Mouse (Mus musculus) myocyte (in vitro differentiated cells): Measurements from ENCODE around the gene Ttc28. TPM values are rescaled to one million over a fixed set of nuclear protein-coding genes. Genes with fewer than 3 reads are reported as not detected.

Source experiments
- H3K27me3 ChIP-seq: one replicate; pipeline ENCODE4 v1.6.1; 2011; ENCODE audit not compliant: control insufficient read depth, insufficient read depth, insufficient read length
- H3K36me3 ChIP-seq: one replicate; pipeline ENCODE4 v1.6.1; 2011; ENCODE audit not compliant: control insufficient read depth, insufficient read depth
- H3K4me2 ChIP-seq: one replicate; pipeline ENCODE4 v1.6.1; 2011; ENCODE audit warnings: low read depth, control low read depth
- H3K4me3 ChIP-seq: one replicate; pipeline ENCODE4 v1.5.1; 2011; ENCODE audit warnings: mild to moderate bottlenecking, control low read depth, moderate library complexity
- H3K79me2 ChIP-seq: one replicate; pipeline ENCODE4 v1.6.1; 2011; ENCODE audit not compliant: control insufficient read depth, insufficient read depth
- H3ac ChIP-seq: one replicate; pipeline ENCODE4 v1.6.1; 2011; ENCODE audit not compliant: control insufficient read depth, insufficient read length
- CEBPB ChIP-seq: IDR thresholded peaks from 2 replicates; pipeline ENCODE4 v1.6.1; 2011; ENCODE audit warnings: mild to moderate bottlenecking, moderate library complexity; ENCODE audit not compliant: poor library complexity, insufficient read depth, severe bottlenecking
- E2F4 ChIP-seq: IDR thresholded peaks from one replicate; pipeline ENCODE4 v1.6.1; 2011; ENCODE audit warnings: mild to moderate bottlenecking, control low read depth, moderate library complexity; ENCODE audit not compliant: insufficient read depth
- MAX ChIP-seq: IDR thresholded peaks from one replicate; pipeline ENCODE4 v1.6.1; 2011; ENCODE audit warnings: low read depth, mild to moderate bottlenecking, control low read depth
- MYOD1 ChIP-seq, 3 experiments: IDR thresholded peaks; one replicate each; pipeline ENCODE4 v1.6.1; 2011; ENCODE audit warnings: control low read depth in 2 of 3, low read depth in 2 of 3, mild to moderate bottlenecking in 2 of 3, moderate library complexity in 1 of 3; ENCODE audit not compliant: insufficient read length in 2 of 3, control insufficient read depth in 1 of 3
- MYOG ChIP-seq, 3 experiments: IDR thresholded peaks; one replicate each; pipeline ENCODE4 v1.6.1; 2011; ENCODE audit warnings: control low read depth in 2 of 3, low read depth in 2 of 3, mild to moderate bottlenecking in 2 of 3; ENCODE audit not compliant: insufficient read length in 2 of 3, control insufficient read depth in 1 of 3, insufficient read depth in 1 of 3
- POLR2A ChIP-seq: IDR thresholded peaks from one replicate; pipeline ENCODE4 v1.6.1; 2011; ENCODE audit warnings: low read depth, mild to moderate bottlenecking, control low read depth, moderate library complexity; ENCODE audit not compliant: insufficient read length
- POLR2AphosphoS2 ChIP-seq: IDR thresholded peaks from one replicate; pipeline ENCODE4 v1.6.1; 2011; ENCODE audit warnings: low read depth, control low read depth; ENCODE audit not compliant: insufficient read length
- REST ChIP-seq: IDR thresholded peaks from one replicate; pipeline ENCODE4 v1.6.1; 2011; ENCODE audit warnings: mild to moderate bottlenecking, control low read depth, moderate library complexity; ENCODE audit not compliant: insufficient read depth, insufficient read length
- SRF ChIP-seq: IDR thresholded peaks from one replicate; pipeline ENCODE4 v1.6.1; 2011; ENCODE audit warnings: low read depth; ENCODE audit not compliant: control insufficient read depth, insufficient read length
- TCF12 ChIP-seq: IDR thresholded peaks from one replicate; pipeline ENCODE4 v1.6.1; 2011; ENCODE audit warnings: mild to moderate bottlenecking, control low read depth; ENCODE audit not compliant: poor library complexity, insufficient read depth, severe bottlenecking
- TCF3 ChIP-seq: IDR thresholded peaks from one replicate; pipeline ENCODE4 v1.6.1; 2011; ENCODE audit warnings: low read depth, control low read depth; ENCODE audit not compliant: insufficient read length
- USF1 ChIP-seq: IDR thresholded peaks from one replicate; pipeline ENCODE4 v1.6.1; 2011; ENCODE audit warnings: low read depth, mild to moderate bottlenecking, control low read depth, moderate library complexity
- polyA plus RNA-seq: library from polyadenylated mRNA; unstranded; fragments of >200 nt; fragmentation: generic; extraction: Trizol; gene quantifications from one replicate; pipeline ENCODE4 v1.2.1, GENCODE M21; 2012; ENCODE audit warnings: missing spikeins

Ttc28 gene
- polyA plus RNA-seq, 1 experiment, result 8.5 TPM

GRCm38 (mm10) chr5:111113694-111114375 lies 234.2 kb downstream of the Ttc28 start:
- Histone ChIP-seq H3K4me3 (no peak overlapping the region), H3K4me2 (no peak overlapping the region), H3K36me3 (no peaks in the 10 kb centered on the region), H3K27me3 (no peaks in the 10 kb centered on the region), H3ac (no peak overlapping the region), H3K79me2 (no peaks in the 10 kb centered on the region)
- TF ChIP-seq CEBPB, result no peak
- TF ChIP-seq MAX, result no peak
- TF ChIP-seq TCF3, result no peak
- no peak for TF ChIP-seq MYOD1 (IDR thresholded peaks at IDR 0.05; ENCODE audit: control insufficient read depth in 1 of 3, insufficient read length in 2 of 3, low read depth in 2 of 3)
- no peak for TF ChIP-seq E2F4
- no peak for TF ChIP-seq MYOG (IDR thresholded peaks at IDR 0.05; ENCODE audit: control insufficient read depth in 1 of 3, insufficient read depth in 1 of 3, insufficient read length in 2 of 3, low read depth in 2 of 3)
- TF ChIP-seq POLR2A, result no peak
- no peak for TF ChIP-seq POLR2AphosphoS2
- no peak for TF ChIP-seq USF1
- TF ChIP-seq TCF12, result no peak
- TF ChIP-seq REST, result no peak
- no peak for TF ChIP-seq SRF

DNA sequence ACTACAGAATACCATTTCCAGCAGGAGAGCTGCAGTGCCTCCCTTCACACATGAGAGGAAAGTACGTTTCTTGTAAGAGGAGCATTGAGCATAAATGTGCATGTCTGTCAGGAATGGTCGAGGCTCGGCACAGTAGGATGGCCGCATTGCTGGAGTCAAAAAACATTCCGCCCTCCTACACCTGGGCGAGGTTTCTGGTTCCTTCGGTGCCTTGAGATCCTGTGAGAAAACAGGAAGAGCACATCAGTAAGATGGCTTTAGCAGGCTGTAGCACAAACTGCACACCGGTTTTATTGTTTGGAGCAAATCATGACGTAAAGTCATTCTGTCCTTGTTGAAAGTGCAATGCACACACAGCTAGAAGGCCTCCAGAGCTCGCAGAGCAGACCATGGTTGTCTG lies 235.0 kb downstream of the Ttc28 start:
- Histone ChIP-seq H3K4me3 (no peak overlapping the region), H3K4me2 (no peak overlapping the region), H3K79me2 (no peaks in the 10 kb centered on the region), H3K27me3 (no peaks in the 10 kb centered on the region), H3ac (no peak overlapping the region), H3K36me3 (no peaks in the 10 kb centered on the region)
- TF ChIP-seq TCF12, result no peak
- no peak for TF ChIP-seq CEBPB
- no peak for TF ChIP-seq REST
- TF ChIP-seq MYOD1 (IDR thresholded peaks at IDR 0.05; ENCODE audit: control insufficient read depth in 1 of 3, insufficient read length in 2 of 3, low read depth in 2 of 3), result no peak
- no peak for TF ChIP-seq TCF3
- no peak for TF ChIP-seq POLR2AphosphoS2
- TF ChIP-seq POLR2A, result no peak
- no peak for TF ChIP-seq E2F4

DNA sequence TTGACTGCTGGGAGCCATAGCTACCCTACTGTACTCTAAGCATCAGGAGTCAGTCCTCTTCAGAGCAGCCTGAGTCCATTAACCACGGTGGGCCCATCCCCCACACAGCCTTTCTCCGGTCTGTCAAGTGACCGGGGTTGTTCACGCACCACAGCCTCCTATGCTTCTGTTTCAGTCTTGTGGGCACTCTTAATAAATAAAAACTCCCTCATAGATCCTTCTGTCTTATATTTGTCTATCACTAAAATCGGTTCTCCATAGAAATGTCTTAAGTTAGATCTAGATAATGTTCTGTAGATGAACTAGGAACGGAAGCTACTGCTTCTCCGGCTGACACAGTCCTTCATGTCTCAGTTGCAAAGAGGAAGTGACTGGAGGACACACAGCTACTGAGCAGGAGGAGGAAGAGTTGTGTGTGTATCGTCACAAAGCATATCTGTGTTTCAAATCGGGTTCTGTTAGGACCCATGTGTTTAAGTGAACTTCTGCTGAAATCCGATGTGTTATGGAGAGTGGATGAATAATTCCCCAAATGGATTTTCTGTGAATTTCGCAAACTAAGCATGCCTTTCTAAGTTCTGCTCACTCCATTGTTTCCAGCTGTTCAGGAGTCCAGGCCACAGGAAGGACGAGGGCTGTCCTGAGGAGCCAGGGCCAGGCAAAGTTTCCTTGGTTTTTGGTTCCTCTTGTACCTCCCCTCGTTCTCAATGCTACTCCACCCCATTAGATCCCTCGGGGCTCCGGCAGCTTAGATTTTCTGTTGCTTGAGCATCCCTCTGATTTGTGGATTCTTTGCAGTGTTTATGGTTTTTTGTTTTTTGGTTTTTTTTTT lies 236.1 kb downstream of the Ttc28 start:
- no peaks in the 10 kb centered on the region for H3K36me3 ChIP-seq
- TF ChIP-seq MYOG (IDR thresholded peaks at IDR 0.05; ENCODE audit: control insufficient read depth in 1 of 3, insufficient read depth in 1 of 3, insufficient read length in 2 of 3, low read depth in 2 of 3) (no peak), TCF3 (no peak), MYOD1 (IDR thresholded peaks at IDR 0.05; ENCODE audit: control insufficient read depth in 1 of 3, insufficient read length in 2 of 3, low read depth in 2 of 3) (no peak), REST (no peak)
- H3ac ChIP-seq, result no peak overlapping the region
- H3K4me2 ChIP-seq, result no peak overlapping the region
- no peaks in the 10 kb centered on the region for H3K79me2 ChIP-seq
- no peaks in the 10 kb centered on the region for H3K27me3 ChIP-seq
- no peak overlapping the region for H3K4me3 ChIP-seq

- no peak overlapping the region for H3K4me2 ChIP-seq
Measured at GRCm38 (mm10) chr5:111119805-111120204, 240.2 kb downstream of the Ttc28 start.

More at GRCm38 (mm10) chr5:111119805-111120204, 240.2 kb downstream of the Ttc28 start:
- Histone ChIP-seq H3K4me3 (no peak overlapping the region), H3ac (no peak overlapping the region), H3K79me2 (no peaks in the 10 kb centered on the region), H3K27me3 (no peaks in the 10 kb centered on the region), H3K36me3 (no peaks in the 10 kb centered on the region)
- TF ChIP-seq E2F4 (no peak), POLR2A (no peak), USF1 (no peak), MYOD1 (IDR thresholded peaks at IDR 0.05; ENCODE audit: control insufficient read depth in 1 of 3, insufficient read length in 2 of 3, low read depth in 2 of 3) (no peak), REST (no peak), POLR2AphosphoS2 (no peak), MYOG (IDR thresholded peaks at IDR 0.05; ENCODE audit: control insufficient read depth in 1 of 3, insufficient read depth in 1 of 3, insufficient read length in 2 of 3, low read depth in 2 of 3) (no peak), MAX (no peak), TCF3 (no peak), CEBPB (no peak), SRF (no peak), TCF12 (no peak)
